Mouse (Mus musculus): ENCODE results near the gene Mindy4.

Mindy4 gene

GRCm38 (mm10) chr6:55367126-55367525 is 163.9 kb downstream of the Mindy4 start:
- in situ Hi-C loops (cut with MboI, MseI) = no loop called here

Measured in T-helper 2 cell (primary cell).